Mouse (Mus musculus) skeletal muscle tissue, adult 2 months (tissue): ENCODE results near the gene Emc9.

Source experiments
- DNase-seq: peaks from one replicate; pipeline ENCODE4 v3.0.0-alpha.2; 2012; ENCODE audit warnings: low read depth, low spot score

Emc9 gene

GRCm38 (mm10) chr14:55590748-55591330 lies 5.7 kb upstream of the Emc9 start, which contains the start of gene Psme2:
Gene Psme2, minus strand, starts transcription at chr14:55591113.
- DNase-seq: peak; percentile 97

GRCm38 (mm10) chr14:55589771-55590448 lies 4.8 kb upstream of the Emc9 start:
- no peak for DNase-seq

- no peak for DNase-seq
Measured at GRCm38 (mm10) chr14:55589271-55589670, 4.2 kb upstream of the Emc9 start.

GRCm38 (mm10) chr14:55586149-55586548 lies 1.0 kb upstream of the Emc9 start:
- DNase-seq: no peak

- no peak for DNase-seq
Measured at GRCm38 (mm10) chr14:55585566-55585960, 461 bp upstream of the Emc9 start.

DNA sequence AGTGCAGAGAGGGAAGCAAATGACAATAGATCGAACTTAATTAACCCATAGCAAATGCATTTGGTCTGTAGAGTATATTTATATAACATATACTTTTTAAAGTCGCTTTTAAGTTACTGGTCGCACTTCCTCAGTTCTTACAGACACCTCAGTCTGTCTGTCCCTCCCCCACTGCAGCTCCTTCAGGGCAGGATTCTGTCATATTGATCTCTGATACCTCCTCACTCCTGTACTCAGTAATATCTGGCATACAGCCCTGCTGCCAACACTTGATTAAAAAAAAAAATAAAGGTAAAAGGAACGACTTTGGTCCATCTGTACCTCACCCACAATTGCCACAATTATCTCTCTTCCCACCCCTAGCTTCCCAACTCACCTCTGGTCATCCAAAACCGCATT lies 800 bp downstream of the Emc9 start:
- DNase-seq: no peak

DNA sequence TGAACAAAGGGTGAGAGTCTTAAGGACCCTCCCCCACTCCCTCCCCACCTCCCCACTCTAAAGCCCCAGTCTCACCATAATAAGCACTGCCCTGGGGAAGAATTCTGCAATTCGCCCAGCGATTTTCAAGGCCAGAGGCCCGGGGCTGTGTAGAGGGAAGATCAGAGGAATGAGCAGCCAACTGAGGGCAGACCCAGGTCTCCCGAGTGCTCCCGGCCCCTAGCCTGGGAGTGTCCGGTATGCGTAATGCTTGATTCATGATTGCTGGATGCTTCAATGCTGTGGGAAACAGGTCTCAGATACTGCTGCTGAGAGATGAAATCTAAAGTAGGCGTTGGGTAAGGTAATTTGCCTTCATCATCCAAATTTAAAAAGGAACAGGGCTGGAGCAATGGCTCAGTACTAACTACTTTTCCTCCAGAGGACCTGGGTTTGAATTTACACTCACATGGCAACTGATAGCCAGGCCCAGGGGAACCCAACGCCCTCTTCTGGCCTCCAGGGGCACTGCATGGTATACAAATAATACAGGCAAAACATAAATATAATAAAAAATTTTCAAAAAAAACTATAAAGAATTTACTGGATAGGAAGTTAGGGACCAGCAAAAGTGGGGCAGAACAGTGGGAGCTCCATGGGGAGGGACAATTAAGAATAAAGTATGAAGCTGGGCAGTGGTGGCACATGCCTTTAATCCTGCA lies 3.0 kb downstream of the Emc9 start:
- DNase-seq: no peak

DNA sequence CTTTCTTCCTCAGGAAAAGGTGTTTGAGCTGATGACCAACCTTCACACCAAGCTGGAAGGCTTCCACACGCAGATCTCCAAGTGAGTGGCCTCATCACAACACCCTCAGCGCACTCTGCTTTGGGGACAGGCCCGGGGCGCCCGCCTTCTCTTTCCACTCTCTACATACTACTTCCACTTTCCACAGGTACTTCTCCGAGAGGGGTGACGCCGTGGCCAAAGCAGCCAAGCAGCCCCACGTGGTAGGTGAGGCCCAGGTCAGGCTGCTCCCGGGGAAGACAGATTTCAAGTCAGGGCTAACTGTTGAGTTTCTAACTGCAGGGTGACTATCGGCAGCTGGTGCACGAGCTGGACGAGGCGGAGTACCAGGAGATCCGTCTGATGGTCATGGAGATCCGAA lies 4.4 kb downstream of the Emc9 start:
- no peak for DNase-seq

DNA sequence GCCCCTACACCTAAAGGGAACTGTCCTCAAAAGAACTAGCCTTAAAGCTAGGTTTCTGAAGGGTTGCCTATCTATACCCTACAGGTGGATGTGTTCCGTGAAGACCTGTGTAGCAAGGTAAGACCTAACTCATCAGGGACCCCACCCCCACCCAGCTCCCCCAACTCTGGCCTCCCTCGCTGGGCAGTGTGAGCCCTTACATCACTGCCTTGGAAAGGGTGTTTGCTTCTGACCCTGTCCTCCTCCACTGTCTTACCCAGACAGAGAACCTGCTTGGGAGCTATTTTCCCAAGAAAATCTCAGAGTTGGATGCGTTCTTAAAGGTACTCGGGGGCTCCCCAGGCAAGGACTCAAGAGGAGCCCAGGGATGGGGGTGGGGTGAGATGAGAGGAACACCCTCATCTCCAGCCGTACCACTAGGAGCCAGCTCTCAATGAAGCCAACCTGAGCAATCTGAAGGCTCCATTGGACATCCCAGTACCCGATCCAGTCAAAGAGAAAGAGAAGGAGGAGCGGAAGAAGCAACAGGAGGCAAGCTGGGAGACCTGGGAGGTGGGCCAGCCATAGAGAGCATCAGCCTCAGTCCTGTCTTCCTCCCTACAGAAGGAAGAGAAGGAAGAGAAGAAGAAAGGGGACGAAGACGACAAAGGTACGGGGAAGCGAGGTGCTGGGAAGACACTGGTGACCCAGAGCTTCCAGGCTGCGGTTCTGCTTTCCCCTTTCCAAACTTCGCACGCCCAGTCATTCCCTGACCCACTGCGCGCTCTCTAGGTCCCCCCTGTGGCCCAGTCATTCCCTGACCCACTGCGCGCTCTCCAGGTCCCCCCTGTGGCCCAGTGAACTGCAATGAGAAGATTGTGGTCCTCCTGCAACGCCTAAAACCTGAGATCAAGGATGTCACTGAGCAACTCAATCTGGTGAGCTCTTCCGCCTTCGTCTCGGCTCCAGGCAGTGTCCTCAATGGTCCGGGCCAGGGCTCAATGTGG lies 5.3 kb downstream of the Emc9 start:
- DNase-seq: no peak

GRCm38 (mm10) chr14:55578668-55579269 lies 6.3 kb downstream of the Emc9 start:
- peak; percentile 85 for DNase-seq

DNA sequence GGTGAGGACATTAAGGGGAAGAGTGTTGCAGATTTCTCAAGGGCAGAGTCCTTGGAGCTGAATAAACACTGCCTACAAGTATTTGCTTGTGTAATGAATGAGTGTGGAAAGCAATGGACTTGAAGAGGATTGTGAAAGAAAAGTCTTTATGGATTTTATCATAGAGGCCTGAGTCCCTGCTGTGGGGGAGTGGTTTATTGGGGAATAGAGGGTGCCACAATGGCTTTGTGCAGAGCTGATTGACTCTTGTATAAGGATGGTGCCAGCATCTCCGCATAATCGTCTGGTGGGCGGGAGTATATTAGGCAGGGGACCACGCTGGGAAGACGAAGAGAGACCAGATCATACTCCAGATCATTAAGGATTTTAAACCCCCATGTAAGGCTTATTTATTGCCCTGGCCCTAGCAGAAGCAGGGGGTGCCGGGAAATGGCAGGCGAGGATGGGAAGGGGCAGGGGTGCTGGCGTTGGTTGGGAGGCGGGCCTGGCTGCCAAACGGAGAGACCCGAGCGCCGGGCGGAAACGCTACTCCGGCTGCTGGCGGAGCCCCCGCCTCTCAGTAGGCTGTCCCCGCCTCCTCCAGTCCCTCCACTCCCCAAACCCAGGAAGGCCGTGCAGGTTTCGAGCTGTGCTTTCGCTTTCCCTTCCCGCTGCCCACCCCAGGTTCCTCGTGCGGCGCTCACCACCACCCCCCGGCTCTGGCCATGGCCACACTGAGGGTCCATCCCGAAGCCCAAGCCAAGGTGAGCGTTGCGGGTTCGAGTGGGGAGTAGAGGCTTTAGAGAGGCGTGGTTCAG lies 7.0 kb downstream of the Emc9 start, which contains the start of gene Psme1:
Psme1 (plus strand) TSS at position 253 of the 797 bp plus-strand sequence.
- DNase-seq: peak; percentile 63

GRCm38 (mm10) chr14:55576376-55576775 lies 8.7 kb downstream of the Emc9 start:
- peak; percentile 56 for DNase-seq

DNA sequence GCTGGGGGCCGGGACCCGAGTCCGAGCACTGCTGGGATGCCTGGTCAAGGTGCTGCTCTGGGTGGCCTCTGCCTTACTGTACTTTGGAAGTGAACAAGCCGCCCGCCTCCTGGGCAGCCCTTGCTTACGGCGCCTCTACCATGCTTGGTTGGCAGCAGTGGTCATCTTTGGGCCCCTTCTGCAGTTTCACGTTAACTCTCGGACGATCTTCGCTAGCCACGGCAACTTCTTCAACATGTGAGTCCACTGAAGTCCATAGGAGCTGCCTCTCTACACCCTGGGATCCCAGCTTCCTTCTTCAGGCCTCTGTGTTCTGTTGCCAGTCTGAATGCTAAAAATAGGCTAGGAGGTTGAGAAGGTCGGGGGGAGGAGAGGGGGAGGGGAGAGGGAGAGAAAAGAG lies 9.4 kb downstream of the Emc9 start:
- DNase-seq: peak; percentile 65

DNA sequence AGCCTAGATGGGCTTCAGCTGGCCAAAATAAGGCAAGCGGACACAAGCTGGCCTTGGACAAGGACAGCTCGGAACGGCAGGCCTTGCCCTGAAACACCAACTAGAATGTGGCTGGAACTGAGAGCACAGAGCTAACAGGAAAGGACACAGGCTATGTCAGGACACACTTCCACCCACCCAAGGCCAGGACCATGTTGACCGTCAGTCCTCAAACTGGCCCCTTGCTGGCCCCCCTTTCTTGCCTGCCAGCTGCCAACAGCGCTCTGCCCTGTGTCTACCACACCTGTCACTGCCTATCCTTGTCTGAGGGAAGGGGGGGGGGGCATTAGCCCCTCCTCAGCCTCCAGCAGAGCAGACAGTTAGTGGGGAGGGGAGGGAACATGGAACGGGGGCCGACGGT lies 9.8 kb downstream of the Emc9 start, which contains the start of gene Fitm1:
Fitm1 (plus strand) TSS at position 316 of the 400 bp plus-strand sequence.
- DNase-seq: peak; percentile 94

GRCm38 (mm10) chr14:55571760-55572159 lies 13.3 kb downstream of the Emc9 start:
- no peak for DNase-seq

- DNase-seq: no peak
Measured at GRCm38 (mm10) chr14:55570588-55570987, 14.5 kb downstream of the Emc9 start.

- DNase-seq: no peak
Measured at GRCm38 (mm10) chr14:55567496-55567895, 17.6 kb downstream of the Emc9 start.

- no peak for DNase-seq
Measured at GRCm38 (mm10) chr14:55565748-55566147, 19.4 kb downstream of the Emc9 start.

DNA sequence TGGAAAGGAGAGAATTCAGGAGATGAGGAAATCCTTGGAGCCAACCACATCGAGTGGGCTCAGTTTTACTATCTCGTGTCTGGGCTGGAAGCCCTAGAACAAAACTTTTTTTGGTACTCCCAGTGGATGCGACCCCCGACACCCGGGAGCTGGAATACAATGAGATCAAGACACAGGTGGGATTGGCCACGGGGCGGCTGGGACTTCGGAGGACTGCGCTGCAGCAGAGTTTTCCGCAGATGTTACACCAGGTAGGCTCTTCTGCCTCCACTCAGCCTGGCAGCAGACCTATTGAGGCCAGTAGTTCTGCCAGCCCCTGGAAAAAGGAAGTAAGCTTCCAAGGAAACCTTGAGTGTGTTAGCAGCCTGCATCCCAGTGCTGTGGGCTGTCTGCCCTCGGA lies 21.9 kb downstream of the Emc9 start:
- DNase-seq: no peak

DNA sequence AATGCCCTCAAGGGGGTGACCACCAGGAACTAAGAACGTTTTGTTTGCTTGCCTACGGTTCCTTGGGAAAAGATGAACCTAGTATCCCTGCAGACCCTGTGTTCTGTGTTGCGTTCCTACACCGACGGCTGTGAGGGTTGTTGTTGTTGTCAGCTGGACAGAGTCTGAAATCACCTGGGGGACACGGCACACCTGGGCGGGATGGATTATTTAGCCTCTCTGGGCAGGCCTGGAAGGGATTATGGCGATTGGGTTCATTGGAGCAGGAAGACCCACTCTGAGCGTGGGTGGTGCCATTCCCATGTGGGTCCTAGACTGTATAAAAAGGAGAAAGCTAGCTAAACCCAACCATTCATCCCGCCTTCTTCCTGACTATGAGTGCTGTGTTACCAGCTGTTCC lies 23.2 kb downstream of the Emc9 start:
- DNase-seq: no peak
